Mouse (Mus musculus): ENCODE measurements at regions not wholly inside any gene's neighbourhood (a gene's known extent, or its start where the extent isn't known, plus 50 kb on each side); places are given as distances from the start of the nearest gene placed in this dataset.

GRCm38 (mm10) chrX:156913363-156913762 lies 501.7 kb downstream of the Phex start:
- Histone ChIP-seq H3K4me2 (no peak overlapping the region), H3K27me3 (no peaks in the 10 kb centered on the region), H3K4me3 (no peak overlapping the region), H3K4me1 (no peaks in the 10 kb centered on the region), H3K36me3 (ENCODE audit: poor library complexity, severe bottlenecking) (no peaks in the 10 kb centered on the region), H3K27ac (no peak overlapping the region), H3K9me3 (replicated peaks) (no peaks in the 10 kb centered on the region), H3K9ac (no peak overlapping the region)
- 79% methylated on average over 1 of the region's 1 CpGs for WGBS
- no peak for ATAC-seq

Measured in forebrain, embryonic 13.5 days (tissue).